Mouse (Mus musculus) thymus, postnatal 4 days (tissue): ENCODE data around the gene Gm13285.
"Not testable (repeated sequence)": the region's sequence is repeated elsewhere in the genome, so short reads cannot be mapped to it uniquely, and the experiment has no call there.

Experiments
- DNase-seq: peaks from one replicate; pipeline ENCODE4 v3.0.0; 2021

Gm13285 gene

GRCm38 (mm10) chr4:88797097-88797496 lies 2.4 kb upstream of the Gm13285 start, which contains the start of gene Gm13279:
TSS of gene Gm13279 (plus strand) at chr4:88797397.
- not testable (repeated sequence) for DNase-seq

GRCm38 (mm10) chr4:88802954-88803353 lies 3.5 kb downstream of the Gm13285 start, which contains the start of gene Gm13287:
TSS of gene Gm13287 (plus strand) at chr4:88803254.
- DNase-seq: not testable (repeated sequence)

GRCm38 (mm10) chr4:88805231-88805630 lies 5.8 kb downstream of the Gm13285 start, which contains the start of gene Gm13288:
TSS of gene Gm13288 (plus strand) at chr4:88805531.
- DNase-seq: not testable (repeated sequence)

- DNase-seq: not testable (repeated sequence)
Measured at GRCm38 (mm10) chr4:88805761-88806160, 6.3 kb downstream of the Gm13285 start.

GRCm38 (mm10) chr4:88815928-88816327 lies 16.5 kb downstream of the Gm13285 start, which contains the start of gene Ifna7:
TSS of gene Ifna7 (plus strand) at chr4:88816228.
- no peak for DNase-seq

GRCm38 (mm10) chr4:88819659-88820058 lies 20.2 kb downstream of the Gm13285 start, which contains the start of gene Ifna11:
TSS of gene Ifna11 (plus strand) at chr4:88819959.
- no peak for DNase-seq

- peak; percentile 49 for DNase-seq
Measured at GRCm38 (mm10) chr4:88822995-88823394, 23.5 kb downstream of the Gm13285 start.

GRCm38 (mm10) chr4:88827116-88827515 lies 27.7 kb downstream of the Gm13285 start, which contains the start of gene Ifna6:
TSS of gene Ifna6 (plus strand) at chr4:88827416.
- DNase-seq: not testable (repeated sequence)

GRCm38 (mm10) chr4:88830523-88830922 lies 31.1 kb downstream of the Gm13285 start:
- peak; percentile 66 for DNase-seq

GRCm38 (mm10) chr4:88835225-88835624 lies 35.8 kb downstream of the Gm13285 start, which contains the start of gene Ifna5:
TSS of gene Ifna5 (plus strand) at chr4:88835525.
- DNase-seq: not testable (repeated sequence)

GRCm38 (mm10) chr4:88838828-88839227 lies 39.4 kb downstream of the Gm13285 start:
- DNase-seq: peak; percentile 40

GRCm38 (mm10) chr4:88840058-88840457 lies 40.6 kb downstream of the Gm13285 start:
- DNase-seq: no peak

- DNase-seq: no peak
Measured at GRCm38 (mm10) chr4:88841438-88841911, 42.0 kb downstream of the Gm13285 start, which contains the start of gene Ifna4. TSS of gene Ifna4 (plus strand) at chr4:88841861.

GRCm38 (mm10) chr4:88845334-88845733 lies 45.9 kb downstream of the Gm13285 start:
- no peak for DNase-seq

GRCm38 (mm10) chr4:88849698-88850097 lies 50.2 kb downstream of the Gm13285 start, which contains the start of gene Ifna1:
TSS of gene Ifna1 (plus strand) at chr4:88850087.
- no peak for DNase-seq
